Mouse (Mus musculus): ENCODE measurements around the gene Slc13a2.

Gene Slc13a2

GRCm38 (mm10) chr11:78392728-78393127, 29.3 kb downstream of the Slc13a2 start:
- peak; percentile 30 for DNase-seq (ENCODE audit: low spot score)

- DNase-seq (ENCODE audit: low spot score) = peak; percentile 44
These were observed 35.4 kb downstream of the Slc13a2 start, which contains the start of gene Foxn1 for GRCm38 (mm10) chr11:78386508-78387043. TSS of gene Foxn1 (minus strand) at chr11:78386558.

GRCm38 (mm10) chr11:78385776-78386175, 36.2 kb downstream of the Slc13a2 start:
- DNase-seq (ENCODE audit: low spot score) = no peak

- no peak for DNase-seq (ENCODE audit: low spot score)
These were observed 39.3 kb downstream of the Slc13a2 start for GRCm38 (mm10) chr11:78382701-78383100.

GRCm38 (mm10) chr11:78382286-78382685, 39.7 kb downstream of the Slc13a2 start:
- DNase-seq (ENCODE audit: low spot score) = no peak

- no peak for DNase-seq (ENCODE audit: low spot score)
These were observed 41.0 kb downstream of the Slc13a2 start for GRCm38 (mm10) chr11:78380996-78381395.

- no peak for DNase-seq (ENCODE audit: low spot score)
These were observed 41.7 kb downstream of the Slc13a2 start for GRCm38 (mm10) chr11:78380351-78380750.

GRCm38 (mm10) chr11:78377549-78378159, 44.4 kb downstream of the Slc13a2 start:
- DNase-seq (ENCODE audit: low spot score) = peak; percentile 60

- DNase-seq (ENCODE audit: low spot score) = no peak
These were observed 47.9 kb downstream of the Slc13a2 start for GRCm38 (mm10) chr11:78374147-78374546.

- no peak for DNase-seq (ENCODE audit: low spot score)
These were observed 49.4 kb downstream of the Slc13a2 start for GRCm38 (mm10) chr11:78372610-78373009.

GRCm38 (mm10) chr11:78372166-78372565, 49.9 kb downstream of the Slc13a2 start:
- DNase-seq (ENCODE audit: low spot score) = no peak

- DNase-seq (ENCODE audit: low spot score) = no peak
These were observed 50.3 kb downstream of the Slc13a2 start for GRCm38 (mm10) chr11:78371711-78372110.

- peak; percentile 65 for DNase-seq (ENCODE audit: low spot score)
These were observed 51.6 kb downstream of the Slc13a2 start for GRCm38 (mm10) chr11:78370389-78370788.

- DNase-seq (ENCODE audit: low spot score) = peak; percentile 75
These were observed 54.4 kb downstream of the Slc13a2 start for GRCm38 (mm10) chr11:78367456-78368225.

GRCm38 (mm10) chr11:78364103-78364502, 57.9 kb downstream of the Slc13a2 start:
- no peak for DNase-seq (ENCODE audit: low spot score)

GRCm38 (mm10) chr11:78363309-78364007, 58.6 kb downstream of the Slc13a2 start:
- DNase-seq (ENCODE audit: low spot score) = no peak

GRCm38 (mm10) chr11:78360789-78361131, 61.3 kb downstream of the Slc13a2 start:
- no peak for DNase-seq (ENCODE audit: low spot score)

GRCm38 (mm10) chr11:78360125-78360788, 61.8 kb downstream of the Slc13a2 start:
- peak; percentile 84 for DNase-seq (ENCODE audit: low spot score)

GRCm38 (mm10) chr11:78358330-78359007, 63.5 kb downstream of the Slc13a2 start:
- DNase-seq (ENCODE audit: low spot score) = no peak

GRCm38 (mm10) chr11:78355471-78356238, 66.4 kb downstream of the Slc13a2 start:
- DNase-seq (ENCODE audit: low spot score) = peak; percentile 72

GRCm38 (mm10) chr11:78354905-78355304, 67.1 kb downstream of the Slc13a2 start:
- DNase-seq (ENCODE audit: low spot score) = no peak

All from urinary bladder, postnatal 14 days (tissue).